Mouse (Mus musculus): ENCODE results near the gene Hectd3.
A peak's percentile ranks its signal among the peaks of the same experiment; 100 is the strongest.

Gene Hectd3

DNA sequence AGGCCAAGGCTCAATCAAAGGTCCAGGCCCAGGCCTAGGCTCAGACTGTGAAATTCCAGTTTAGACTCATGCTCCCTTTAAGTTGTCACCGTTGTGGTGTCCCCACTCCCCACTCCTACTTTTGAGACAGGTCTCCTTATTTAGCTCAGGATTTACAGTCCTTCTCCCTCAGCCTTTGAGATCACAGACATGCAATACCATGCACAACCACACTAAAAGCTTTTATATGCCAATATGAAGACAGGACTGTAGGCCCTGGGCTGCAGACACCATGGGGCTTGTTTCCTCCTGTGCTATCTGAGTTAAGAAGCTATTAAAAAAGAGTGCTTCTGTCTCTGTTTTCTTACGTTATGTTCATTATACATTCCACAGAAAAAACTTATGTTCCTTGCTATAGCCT is 22.6 kb downstream of the Hectd3 start:
- DNase-seq (ENCODE audit: low spot score) = no peak

DNA sequence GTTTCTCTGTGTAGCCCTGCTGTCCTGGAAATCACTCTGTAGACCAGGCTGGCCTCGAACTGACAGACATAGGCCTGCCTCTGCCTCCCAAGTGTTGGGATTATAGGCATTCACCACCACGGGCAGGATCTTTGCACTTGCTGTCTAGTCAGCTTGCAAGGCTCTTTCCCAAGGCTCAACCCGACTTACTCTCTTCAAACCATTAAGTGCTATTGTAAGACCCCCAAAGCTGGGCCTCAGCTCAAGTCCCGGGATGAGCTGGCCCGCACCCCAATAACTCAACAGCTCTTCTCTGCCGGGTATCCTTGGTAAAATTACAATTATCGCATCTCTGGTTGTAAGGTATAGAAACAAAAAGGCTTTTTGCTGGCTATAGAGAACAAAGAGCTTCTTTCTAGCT is 23.2 kb downstream of the Hectd3 start:
- DNase-seq (ENCODE audit: low spot score) = no peak

DNA sequence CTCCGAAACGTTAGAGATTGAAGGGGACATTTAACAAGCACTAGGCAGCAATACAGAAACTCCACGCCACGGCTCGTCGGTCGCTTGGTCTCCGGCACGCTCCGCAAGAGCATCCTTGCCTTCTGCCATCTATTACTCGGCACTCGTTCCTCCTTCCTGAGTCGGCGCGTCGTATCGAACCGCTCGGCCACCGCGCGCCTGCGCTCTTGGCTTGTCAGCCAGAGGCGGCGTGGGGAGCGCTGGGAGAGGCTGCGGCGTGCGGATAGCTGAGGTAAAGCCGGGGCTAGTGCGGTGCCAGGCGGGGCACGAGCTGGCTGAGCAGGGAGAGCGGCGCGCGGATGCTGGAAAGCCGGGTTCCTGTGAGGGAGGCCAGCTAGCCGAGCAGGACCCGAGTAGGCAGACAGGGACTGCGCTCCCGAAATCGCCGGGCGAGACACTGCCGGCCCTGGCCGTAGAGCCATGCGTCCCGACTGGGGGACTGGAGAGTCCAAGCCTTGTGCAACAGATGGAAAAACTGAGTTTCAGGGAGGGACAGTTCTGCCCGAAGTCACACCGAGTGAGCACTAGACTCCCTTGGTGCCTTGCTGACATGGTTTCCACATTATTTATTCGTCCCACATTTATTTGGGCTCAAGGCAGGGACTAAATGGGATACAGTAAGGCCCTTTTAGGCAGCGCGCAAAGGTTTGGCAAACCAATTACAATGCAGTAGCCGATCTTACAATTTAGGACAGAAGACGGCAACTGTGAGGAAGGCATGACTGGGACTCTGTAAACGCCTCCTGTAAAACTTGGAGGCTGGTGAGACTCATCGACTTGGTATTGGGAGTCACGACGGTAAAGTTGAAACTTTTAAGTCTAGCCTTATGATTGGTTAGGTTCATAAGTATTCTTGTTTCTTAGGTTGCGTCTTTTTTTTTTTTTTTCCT is 24.4 kb downstream of the Hectd3 start, which contains the start of gene Eif2b3:
TSS of gene Eif2b3 (plus strand) at position 197 of the 929 bp plus-strand sequence.
- DNase-seq (ENCODE audit: low spot score) = peak; percentile 89

DNA sequence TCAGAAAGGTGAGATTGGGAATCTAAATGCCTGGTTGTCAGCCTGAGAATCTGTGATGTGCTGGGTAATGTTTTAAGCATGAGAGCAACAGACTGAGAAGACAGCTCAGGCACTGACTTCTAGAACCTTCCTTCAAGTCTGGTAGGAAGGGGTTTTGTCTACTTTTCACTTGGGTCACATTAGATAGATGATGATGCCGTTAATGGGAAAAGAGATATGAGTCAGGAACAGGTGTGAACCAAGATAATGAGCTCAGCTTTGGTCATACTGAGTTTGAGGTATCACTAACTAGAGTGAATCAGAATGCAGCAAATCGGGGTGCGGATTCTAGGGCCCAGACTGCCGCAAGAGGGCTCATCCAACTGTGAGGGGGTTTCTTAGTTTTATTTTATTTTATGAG is 28.4 kb downstream of the Hectd3 start:
- no peak for DNase-seq (ENCODE audit: low spot score)

DNA sequence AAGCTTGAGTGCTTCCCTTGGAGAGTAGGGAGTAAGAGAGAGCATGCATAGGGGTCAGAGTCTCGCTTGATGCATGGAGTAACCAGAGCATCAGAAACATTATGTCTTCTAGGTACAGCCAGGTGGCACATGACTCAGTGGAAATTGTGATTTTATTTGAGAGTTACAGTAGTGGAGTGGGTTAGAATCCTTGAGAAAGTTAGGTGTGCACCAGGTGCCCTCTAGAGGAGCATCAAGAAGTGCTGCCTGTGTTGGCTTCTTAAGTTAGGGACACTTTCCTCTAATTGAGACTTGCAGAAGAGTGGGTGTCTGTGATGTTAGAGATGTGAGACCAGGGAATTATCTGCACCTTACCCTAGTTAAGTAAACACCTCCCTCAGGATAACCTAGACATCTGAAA is 36.0 kb downstream of the Hectd3 start:
- DNase-seq (ENCODE audit: low spot score) = no peak

DNA sequence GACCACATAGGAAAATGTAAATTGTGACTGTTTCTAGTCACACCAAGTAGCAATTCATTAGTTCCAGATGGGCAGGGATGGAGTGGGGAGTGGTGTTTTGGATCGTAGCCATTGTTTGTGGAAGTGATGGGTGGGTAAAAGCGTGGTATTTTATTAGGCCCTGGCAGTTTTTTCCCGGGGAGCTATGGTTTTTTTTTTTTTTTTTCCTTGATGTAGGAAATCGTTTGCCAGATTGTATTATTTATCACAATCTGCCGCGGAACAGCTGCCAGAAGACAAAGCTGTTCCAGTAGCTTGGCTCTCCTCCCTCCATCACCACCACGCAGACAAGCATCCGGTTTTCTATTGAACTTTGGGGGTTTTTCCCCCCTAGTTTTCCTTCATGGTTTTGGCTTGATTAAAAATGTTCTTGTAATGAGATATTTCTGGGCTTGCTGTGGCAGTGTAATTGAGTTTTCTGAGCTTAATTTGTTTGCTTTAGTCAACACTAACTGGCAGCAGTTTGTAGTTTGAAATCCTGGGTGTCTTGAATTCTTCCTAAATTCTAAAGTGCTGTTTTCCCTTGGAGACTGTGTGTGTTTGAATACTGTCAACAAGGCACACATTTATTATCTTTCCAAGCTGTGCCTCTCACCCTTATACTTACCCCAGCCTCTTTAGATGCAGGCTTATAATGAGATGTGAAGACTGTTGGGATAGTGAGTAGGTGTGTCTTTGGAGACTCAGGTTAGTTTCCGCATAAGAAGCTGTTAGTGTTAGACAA is 45.0 kb downstream of the Hectd3 start:
- peak; percentile 22 for DNase-seq (ENCODE audit: low spot score)

DNA sequence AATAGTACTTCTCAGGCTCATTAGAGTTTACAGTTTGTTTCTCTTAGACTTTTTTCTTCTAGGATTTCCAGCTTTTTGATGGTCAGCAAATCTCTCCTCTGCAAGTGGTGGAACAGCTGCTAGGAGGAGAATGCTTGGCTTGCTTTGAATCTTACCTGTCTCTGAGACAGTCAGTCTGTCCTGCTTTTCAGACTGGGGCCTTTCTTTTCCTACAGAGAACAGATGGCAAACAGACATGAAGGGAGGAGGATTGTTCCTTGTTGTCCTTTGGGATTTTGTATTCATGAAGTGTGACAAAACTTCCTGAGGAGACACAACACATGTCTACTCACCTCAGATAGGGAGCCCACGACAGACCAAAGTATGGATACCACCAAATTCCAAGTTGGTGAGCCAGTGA is 45.7 kb downstream of the Hectd3 start:
- DNase-seq (ENCODE audit: low spot score) = no peak

DNA sequence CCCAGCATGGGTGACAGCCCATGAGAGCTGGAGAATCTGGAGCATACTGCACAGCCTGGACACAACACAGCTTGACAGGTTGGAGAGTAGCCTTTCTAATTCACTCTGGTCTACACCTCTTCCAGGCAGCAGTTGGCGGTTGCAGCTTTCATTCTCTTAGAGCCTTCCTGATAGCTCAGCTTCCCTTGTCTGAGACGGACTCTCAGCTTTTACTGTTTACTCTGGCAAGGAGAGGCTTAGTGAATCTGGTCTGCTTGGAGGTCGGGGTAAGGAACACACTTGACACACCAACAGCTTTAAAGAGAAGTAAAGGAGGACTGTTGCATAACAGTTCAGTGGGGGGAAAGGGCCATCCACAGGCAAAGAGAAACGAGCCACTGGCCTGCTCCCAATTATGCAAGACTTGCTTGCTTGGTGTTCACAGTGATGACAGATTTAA is 46.2 kb downstream of the Hectd3 start:
- DNase-seq (ENCODE audit: low spot score) = peak; percentile 15

DNA sequence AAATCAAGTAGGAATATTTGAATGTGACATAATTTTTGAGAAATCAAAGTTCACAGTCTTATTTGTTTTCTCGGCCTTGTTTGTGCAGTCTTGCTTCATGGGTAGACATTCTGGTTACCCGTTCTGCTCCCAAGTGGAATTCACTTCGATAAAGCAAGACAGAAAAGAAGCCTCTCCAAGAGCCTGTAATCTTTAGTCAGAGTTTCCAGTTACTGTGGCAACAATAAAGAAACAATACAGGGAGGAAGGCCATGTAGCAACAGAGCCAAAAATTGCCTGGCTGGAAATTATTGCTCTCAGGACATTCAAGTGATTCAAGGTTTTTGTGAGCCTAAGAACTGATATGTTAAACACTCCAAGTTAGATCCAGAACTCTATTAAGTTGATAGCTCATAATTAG is 53.7 kb downstream of the Hectd3 start:
- DNase-seq (ENCODE audit: low spot score) = no peak

DNA sequence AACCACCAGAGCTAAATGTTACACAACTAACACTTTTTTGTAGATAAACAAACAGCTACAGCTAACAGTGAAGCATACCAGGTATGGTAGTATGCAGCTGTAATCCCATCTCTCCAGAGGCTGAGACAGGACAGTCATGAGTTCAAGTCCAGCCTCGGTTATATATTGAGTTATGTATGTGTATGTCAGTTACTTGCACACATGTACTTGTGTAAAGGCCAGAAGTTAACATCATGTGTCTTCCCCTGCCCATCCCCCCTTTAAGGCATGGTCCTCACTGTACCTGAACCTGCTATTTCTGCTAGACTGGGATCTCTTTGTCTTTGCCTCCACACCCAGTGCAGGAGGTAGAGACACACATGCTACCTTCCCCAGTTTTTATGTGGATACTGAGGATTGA is 54.4 kb downstream of the Hectd3 start:
- DNase-seq (ENCODE audit: low spot score) = no peak

DNA sequence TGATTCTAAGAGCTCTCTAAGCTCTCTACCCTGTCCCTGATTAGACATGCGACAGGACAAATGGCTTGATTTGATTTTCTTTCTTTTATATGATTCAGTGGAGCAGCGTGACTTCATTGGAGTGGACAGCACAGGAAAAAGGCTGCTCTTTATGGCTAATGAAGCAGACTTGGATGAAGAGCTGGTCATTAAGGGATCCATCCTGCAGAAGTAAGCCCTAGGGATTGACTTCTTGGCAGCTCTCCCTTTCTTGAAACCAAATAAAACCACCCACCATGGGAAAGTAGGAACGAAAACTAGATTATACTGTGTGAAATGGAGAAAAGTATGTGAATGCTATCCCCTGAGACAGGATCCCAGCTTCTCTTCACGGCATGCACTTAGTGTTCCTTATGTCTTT is 57.5 kb downstream of the Hectd3 start:
- no peak for DNase-seq (ENCODE audit: low spot score)

DNA sequence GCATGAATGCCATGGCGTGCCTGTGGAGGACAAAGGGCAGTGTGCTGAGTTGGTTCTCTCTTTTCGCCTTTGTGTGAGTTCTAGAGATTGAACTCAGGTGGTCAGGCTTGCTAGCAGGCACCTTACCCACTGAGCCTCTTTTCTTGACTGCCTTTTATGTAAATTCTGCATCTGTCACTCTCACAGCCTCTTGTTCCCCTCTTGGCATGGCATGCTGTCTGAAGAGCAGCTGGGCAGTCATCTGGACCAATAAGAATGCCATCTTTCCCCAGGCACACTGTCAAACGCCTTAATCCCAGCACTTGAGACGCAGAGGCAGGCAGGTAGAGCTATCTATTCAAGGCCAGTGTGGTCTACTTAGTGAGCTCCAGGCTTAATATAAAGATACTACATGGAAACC is 58.8 kb downstream of the Hectd3 start:
- DNase-seq (ENCODE audit: low spot score) = no peak
